Mouse (Mus musculus): ENCODE results near the gene Dgkz. TPM values are rescaled to one million over a fixed set of nuclear protein-coding genes. Genes with fewer than 3 reads are reported as not detected.

Dgkz gene
- polyA plus RNA-seq, 1 experiment from 2014 or later = 34.8 TPM

GRCm38 (mm10) chr2:92011424-92012353, 36.0 kb upstream of the Dgkz start:
- no peak overlapping the region for H3K4me3 ChIP-seq (replicated peaks)
- no peak overlapping the region for H3K9ac ChIP-seq (replicated peaks)
- 0 out of 2 replicates have a peak, but pooled peaks cover 7% of the 10 kb centered on the region for H3K27me3 ChIP-seq (replicated peaks)
- H3K27ac ChIP-seq (replicated peaks) = no peak overlapping the region
- ATAC-seq (ENCODE audit: low FRiP score) = no peak
- peaks cover 25% of the 10 kb centered on the region for H3K4me1 ChIP-seq
- 86% methylated on average over 12 of the region's 12 CpGs for whole genome bisulfite sequencing
- no peak overlapping the region for H3K4me2 ChIP-seq
- no peaks in the 10 kb centered on the region for H3K36me3 ChIP-seq
- H3K9me3 ChIP-seq (replicated peaks) = no peaks in the 10 kb centered on the region

GRCm38 (mm10) chr2:92008623-92009404, 33.1 kb upstream of the Dgkz start:
- peak overlapping the region; percentile 66 for H3K9ac ChIP-seq (replicated peaks)
- H3K27ac ChIP-seq (replicated peaks) = peak overlapping the region; percentile 87
- peaks cover 28% of the 10 kb centered on the region for H3K4me1 ChIP-seq
- peak overlapping the region; percentile 92 for H3K4me2 ChIP-seq
- H3K4me3 ChIP-seq (replicated peaks) = peak overlapping the region; percentile 60
- peak; percentile 33 for ATAC-seq (ENCODE audit: low FRiP score)
- no peaks in the 10 kb centered on the region for H3K9me3 ChIP-seq (replicated peaks)
- 3% methylated on average over 20 of the region's 20 CpGs for WGBS
- no peaks in the 10 kb centered on the region for H3K36me3 ChIP-seq
- 0 out of 2 replicates have a peak, but pooled peaks cover 12% of the 10 kb centered on the region for H3K27me3 ChIP-seq (replicated peaks)

GRCm38 (mm10) chr2:92007933-92008622, 32.4 kb upstream of the Dgkz start:
- peak; percentile 97 for ATAC-seq (ENCODE audit: low FRiP score)
- Histone ChIP-seq H3K4me1 (peaks cover 28% of the 10 kb centered on the region), H3K27me3 (replicated peaks) (0 out of 2 replicates have a peak, but pooled peaks cover 12% of the 10 kb centered on the region), H3K4me3 (replicated peaks) (peak overlapping the region; percentile 60), H3K27ac (replicated peaks) (peak overlapping the region; percentile 89), H3K4me2 (peak overlapping the region; percentile 92), H3K9me3 (replicated peaks) (no peaks in the 10 kb centered on the region), H3K9ac (replicated peaks) (peak overlapping the region; percentile 66), H3K36me3 (no peaks in the 10 kb centered on the region)
- WGBS = under 1% methylated on average over 34 of the region's 34 CpGs

- Histone ChIP-seq H3K4me1 (peaks cover 28% of the 10 kb centered on the region), H3K36me3 (no peaks in the 10 kb centered on the region), H3K4me3 (replicated peaks) (peak overlapping the region; percentile 60), H3K27ac (replicated peaks) (peak overlapping the region; percentile 89), H3K4me2 (peak overlapping the region; percentile 92), H3K27me3 (replicated peaks) (0 out of 2 replicates have a peak, but pooled peaks cover 12% of the 10 kb centered on the region), H3K9ac (replicated peaks) (peak overlapping the region; percentile 66), H3K9me3 (replicated peaks) (no peaks in the 10 kb centered on the region)
- WGBS = under 1% methylated on average over 28 of the region's 28 CpGs
- peak; percentile 19; the same call in 1 of the 2 replicates for ATAC-seq (ENCODE audit: low FRiP score)
Observed at GRCm38 (mm10) chr2:92006983-92007921, 31.6 kb upstream of the Dgkz start.

GRCm38 (mm10) chr2:92006491-92006890, 30.8 kb upstream of the Dgkz start:
- H3K9ac ChIP-seq (replicated peaks) = no peak overlapping the region
- H3K4me2 ChIP-seq = peak overlapping the region; percentile 92
- no peak overlapping the region for H3K4me3 ChIP-seq (replicated peaks)
- 0 out of 2 replicates have a peak overlapping the region, but pooled peaks have one; percentile 89 for H3K27ac ChIP-seq (replicated peaks)
- 0 out of 2 replicates have a peak, but pooled peaks cover 14% of the 10 kb centered on the region for H3K27me3 ChIP-seq (replicated peaks)
- H3K9me3 ChIP-seq (replicated peaks) = no peaks in the 10 kb centered on the region
- no peaks in the 10 kb centered on the region for H3K36me3 ChIP-seq
- peaks cover 27% of the 10 kb centered on the region for H3K4me1 ChIP-seq
- 43% methylated on average over 6 of the region's 6 CpGs for WGBS
- no peak for ATAC-seq (ENCODE audit: low FRiP score)

GRCm38 (mm10) chr2:92004617-92005016, 29.0 kb upstream of the Dgkz start:
- WGBS = 80% methylated on average over 7 of the region's 7 CpGs
- no peak overlapping the region for H3K4me3 ChIP-seq (replicated peaks)

GRCm38 (mm10) chr2:91997905-91998608, 22.4 kb upstream of the Dgkz start:
- ATAC-seq (ENCODE audit: low FRiP score) = no peak
- no peak overlapping the region for H3K27ac ChIP-seq (replicated peaks)
- H3K9ac ChIP-seq (replicated peaks) = no peak overlapping the region
- 0 out of 2 replicates have a peak, but pooled peaks cover 5% of the 10 kb centered on the region for H3K27me3 ChIP-seq (replicated peaks)
- no peak overlapping the region for H3K4me2 ChIP-seq
- no peak overlapping the region for H3K4me3 ChIP-seq (replicated peaks)
- no peaks in the 10 kb centered on the region for H3K36me3 ChIP-seq
- WGBS = 85% methylated on average over 16 of the region's 16 CpGs
- no peaks in the 10 kb centered on the region for H3K4me1 ChIP-seq
- no peaks in the 10 kb centered on the region for H3K9me3 ChIP-seq (replicated peaks)

More at GRCm38 (mm10) chr2:92004617-92005016, 29.0 kb upstream of the Dgkz start:
- Histone ChIP-seq H3K9me3 (replicated peaks) (no peaks in the 10 kb centered on the region), H3K27me3 (replicated peaks) (0 out of 2 replicates have a peak, but pooled peaks cover 9% of the 10 kb centered on the region), H3K36me3 (no peaks in the 10 kb centered on the region), H3K27ac (replicated peaks) (no peak overlapping the region), H3K4me2 (no peak overlapping the region), H3K9ac (replicated peaks) (no peak overlapping the region), H3K4me1 (peaks cover 26% of the 10 kb centered on the region)
- no peak for ATAC-seq (ENCODE audit: low FRiP score)

- H3K4me1 ChIP-seq = no peaks in the 10 kb centered on the region
- no peak for ATAC-seq (ENCODE audit: low FRiP score)
- no peaks in the 10 kb centered on the region for H3K9me3 ChIP-seq (replicated peaks)
- no peak overlapping the region for H3K4me3 ChIP-seq (replicated peaks)
- no peak overlapping the region for H3K9ac ChIP-seq (replicated peaks)
- H3K4me2 ChIP-seq = no peak overlapping the region
- H3K27me3 ChIP-seq (replicated peaks) = no peaks in the 10 kb centered on the region
- H3K27ac ChIP-seq (replicated peaks) = no peak overlapping the region
- H3K36me3 ChIP-seq = no peaks in the 10 kb centered on the region
- WGBS = 91% methylated on average over 5 of the region's 5 CpGs
Observed at GRCm38 (mm10) chr2:91996006-91996405, 20.3 kb upstream of the Dgkz start.

GRCm38 (mm10) chr2:91993409-91993808, 17.7 kb upstream of the Dgkz start:
- no peaks in the 10 kb centered on the region for H3K27me3 ChIP-seq (replicated peaks)
- H3K4me1 ChIP-seq = no peaks in the 10 kb centered on the region
- no peaks in the 10 kb centered on the region for H3K36me3 ChIP-seq
- no peak overlapping the region for H3K9ac ChIP-seq (replicated peaks)
- no peak overlapping the region for H3K4me3 ChIP-seq (replicated peaks)
- WGBS = 49% methylated on average over 3 of the region's 3 CpGs
- H3K27ac ChIP-seq (replicated peaks) = no peak overlapping the region
- H3K4me2 ChIP-seq = no peak overlapping the region
- no peaks in the 10 kb centered on the region for H3K9me3 ChIP-seq (replicated peaks)
- ATAC-seq (ENCODE audit: low FRiP score) = no peak

GRCm38 (mm10) chr2:91989750-91990149, 14.1 kb upstream of the Dgkz start:
- peaks cover 7% of the 10 kb centered on the region for H3K4me1 ChIP-seq
- no peaks in the 10 kb centered on the region for H3K36me3 ChIP-seq
- no peak overlapping the region for H3K27ac ChIP-seq (replicated peaks)
- H3K4me3 ChIP-seq (replicated peaks) = no peak overlapping the region
- H3K9ac ChIP-seq (replicated peaks) = no peak overlapping the region
- no peak overlapping the region for H3K4me2 ChIP-seq
- no peak for ATAC-seq (ENCODE audit: low FRiP score)
- 0 out of 2 replicates have a peak, but pooled peaks cover 5% of the 10 kb centered on the region for H3K27me3 ChIP-seq (replicated peaks)
- H3K9me3 ChIP-seq (replicated peaks) = no peaks in the 10 kb centered on the region

All from neural tube, embryonic 15.5 days (tissue).